Mouse (Mus musculus) megakaryocyte, embryonic 14.5 days (primary cell): Measurements from ENCODE around the gene Etfrf1.

ENCODE experiments used
- FLI1 ChIP-seq: IDR thresholded peaks from 2 replicates; pipeline ENCODE4 v1.6.1; 2012; ENCODE audit warnings: low read length, inconsistent platforms, mixed read lengths
- GATA1 ChIP-seq: IDR thresholded peaks from 3 replicates; pipeline ENCODE4 v1.6.1; 2012; ENCODE audit warnings: mixed read lengths, low read length, inconsistent platforms, borderline replicate concordance

DNA sequence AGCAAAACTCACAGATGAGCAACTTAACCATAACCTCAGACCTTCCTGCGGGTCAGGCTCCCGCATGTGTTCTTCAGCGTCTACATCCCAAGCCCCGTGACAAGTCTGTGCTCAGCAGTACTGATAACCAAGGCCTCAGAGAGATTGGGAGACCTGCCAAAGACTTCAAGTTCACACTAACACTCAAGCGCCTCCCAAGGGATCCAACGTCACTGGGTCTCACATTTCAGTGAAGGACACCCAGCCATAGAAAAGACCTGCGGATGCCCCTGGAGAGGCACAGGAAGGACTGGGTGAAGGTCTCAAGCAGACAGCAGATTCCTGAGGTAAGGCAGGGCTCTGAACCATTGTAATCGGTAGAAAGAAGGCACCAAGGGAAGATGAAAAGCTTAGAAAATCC lies 28.9 kb upstream of the Etfrf1 start:
- TF ChIP-seq GATA1: no peak
- no peak for TF ChIP-seq FLI1
